Mouse (Mus musculus): ENCODE measurements around the gene Slc3a1.

Gene Slc3a1

GRCm38 (mm10) chr17:85037855-85038254, 9.7 kb downstream of the Slc3a1 start:
- DNase-seq (ENCODE audit: low spot score): no peak

DNA sequence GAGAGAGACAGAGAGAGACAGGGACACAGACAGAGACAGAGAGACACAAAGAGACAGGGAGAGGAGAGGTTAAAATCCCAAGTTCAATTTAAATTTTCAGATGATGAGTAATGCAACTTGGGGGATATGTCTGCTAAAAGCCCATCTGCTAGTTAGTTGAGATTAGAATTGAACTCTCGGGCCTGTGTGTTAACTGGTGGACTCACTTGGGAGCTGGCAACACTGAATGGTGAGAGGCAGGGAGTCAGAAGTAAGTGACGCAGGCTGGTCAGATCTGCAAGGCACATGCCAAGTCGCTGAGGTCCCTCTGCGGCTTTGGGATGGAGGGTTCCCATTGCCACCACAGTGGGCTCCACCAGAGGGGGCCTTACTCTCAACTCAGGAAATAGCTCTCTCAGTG, 10.1 kb downstream of the Slc3a1 start:
- no peak for DNase-seq (ENCODE audit: low spot score)

DNA sequence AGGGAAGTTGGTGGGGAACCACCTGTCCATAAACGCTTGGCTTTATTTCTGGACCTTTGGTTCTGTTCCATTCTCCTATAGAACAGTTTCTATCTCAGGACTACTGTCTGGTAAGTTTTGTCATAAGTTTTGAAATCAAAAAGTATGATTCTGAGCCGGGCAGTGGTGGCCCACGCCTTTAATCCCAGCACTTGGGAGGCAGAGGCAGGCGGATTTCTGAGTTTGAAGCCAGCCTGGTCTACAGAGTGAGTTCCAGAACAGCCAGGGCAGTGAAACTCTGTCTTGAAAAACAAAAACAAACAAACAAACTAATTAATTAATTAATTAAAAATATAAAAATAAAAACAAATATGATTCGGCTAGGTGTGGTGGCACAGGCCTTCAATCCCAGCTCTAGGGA, 10.6 kb downstream of the Slc3a1 start:
- no peak for DNase-seq (ENCODE audit: low spot score)

- no peak for DNase-seq (ENCODE audit: low spot score)
These were observed 12.7 kb downstream of the Slc3a1 start for GRCm38 (mm10) chr17:85040913-85041312.

GRCm38 (mm10) chr17:85042419-85042818, 14.2 kb downstream of the Slc3a1 start:
- DNase-seq (ENCODE audit: low spot score): no peak

DNA sequence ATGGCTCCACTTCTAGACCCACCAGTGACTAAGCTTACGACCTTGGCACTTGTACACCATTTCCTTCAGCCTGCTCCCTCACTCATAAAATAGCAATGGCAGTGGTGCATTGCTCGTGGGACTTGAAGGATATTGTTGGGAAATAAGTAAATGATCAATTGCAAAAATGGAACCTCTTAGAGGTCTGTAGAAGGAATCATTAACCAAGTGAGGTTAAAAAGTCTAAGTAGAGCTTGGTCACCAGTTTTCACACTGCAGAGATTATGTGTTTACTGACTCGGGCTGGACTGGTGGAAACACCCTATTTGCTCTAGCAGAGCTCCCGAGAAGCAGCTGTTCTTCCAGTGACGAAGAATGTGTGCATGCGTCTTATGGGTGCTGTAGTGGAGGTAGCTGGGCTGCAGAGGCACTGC, 15.2 kb downstream of the Slc3a1 start:
- DNase-seq (ENCODE audit: low spot score): no peak

GRCm38 (mm10) chr17:85044466-85044865, 16.3 kb downstream of the Slc3a1 start:
- no peak for DNase-seq (ENCODE audit: low spot score)

GRCm38 (mm10) chr17:85045160-85045559, 17.0 kb downstream of the Slc3a1 start:
- no peak for DNase-seq (ENCODE audit: low spot score)

- no peak for DNase-seq (ENCODE audit: low spot score)
These were observed 20.2 kb downstream of the Slc3a1 start for GRCm38 (mm10) chr17:85048379-85048778.

GRCm38 (mm10) chr17:85058276-85058675, 30.1 kb downstream of the Slc3a1 start:
- DNase-seq (ENCODE audit: low spot score): no peak

- DNase-seq (ENCODE audit: low spot score): no peak
These were observed 31.0 kb downstream of the Slc3a1 start for GRCm38 (mm10) chr17:85059136-85059535.

DNA sequence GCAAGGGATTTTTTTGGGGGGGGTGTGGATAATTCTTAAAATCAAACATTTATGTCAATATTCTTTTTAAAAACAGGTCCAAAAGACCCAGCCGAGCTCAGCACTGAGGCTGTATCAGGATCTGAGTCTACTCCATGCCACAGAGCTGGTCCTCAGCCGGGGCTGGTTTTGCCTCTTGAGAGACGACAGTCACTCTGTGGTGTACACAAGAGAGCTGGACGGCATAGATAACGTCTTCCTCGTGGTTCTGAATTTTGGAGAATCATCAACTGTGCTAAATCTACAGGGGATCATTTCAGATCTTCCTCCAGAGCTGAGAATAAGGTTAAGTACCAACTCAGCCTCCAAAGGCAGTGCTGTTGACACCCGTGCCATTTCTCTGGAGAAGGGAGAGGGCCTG, 35.4 kb downstream of the Slc3a1 start:
- DNase-seq (ENCODE audit: low spot score): no peak

DNA sequence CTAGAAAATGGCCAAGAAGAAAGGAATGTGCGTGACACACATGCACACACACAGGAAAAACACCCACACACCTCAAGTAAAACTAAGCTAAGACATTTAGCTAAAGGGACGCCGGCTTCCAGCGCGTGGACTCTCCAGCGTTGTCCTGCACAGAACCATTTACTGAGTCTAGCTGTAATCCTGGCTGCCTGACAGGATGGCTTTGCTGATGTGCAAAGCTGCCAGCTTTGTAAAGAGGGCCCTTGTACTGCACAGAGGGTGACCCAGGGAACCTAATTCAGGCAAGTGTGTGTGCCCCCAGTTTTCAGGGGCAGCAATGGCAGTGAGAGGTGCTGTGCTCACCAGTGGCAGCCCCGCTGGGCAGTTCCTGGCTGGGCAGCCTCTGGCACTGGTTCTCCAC, 39.2 kb downstream of the Slc3a1 start:
- DNase-seq (ENCODE audit: low spot score): no peak

- no peak for DNase-seq (ENCODE audit: low spot score)
These were observed 42.5 kb downstream of the Slc3a1 start for GRCm38 (mm10) chr17:85070658-85071057.

GRCm38 (mm10) chr17:85071088-85071775, 43.1 kb downstream of the Slc3a1 start:
- DNase-seq (ENCODE audit: low spot score): no peak

GRCm38 (mm10) chr17:85072383-85072782, 44.2 kb downstream of the Slc3a1 start:
- no peak for DNase-seq (ENCODE audit: low spot score)

- DNase-seq (ENCODE audit: low spot score): no peak
These were observed 45.0 kb downstream of the Slc3a1 start for GRCm38 (mm10) chr17:85073214-85073613.

GRCm38 (mm10) chr17:85074083-85074482, 45.9 kb downstream of the Slc3a1 start:
- DNase-seq (ENCODE audit: low spot score): no peak

DNA sequence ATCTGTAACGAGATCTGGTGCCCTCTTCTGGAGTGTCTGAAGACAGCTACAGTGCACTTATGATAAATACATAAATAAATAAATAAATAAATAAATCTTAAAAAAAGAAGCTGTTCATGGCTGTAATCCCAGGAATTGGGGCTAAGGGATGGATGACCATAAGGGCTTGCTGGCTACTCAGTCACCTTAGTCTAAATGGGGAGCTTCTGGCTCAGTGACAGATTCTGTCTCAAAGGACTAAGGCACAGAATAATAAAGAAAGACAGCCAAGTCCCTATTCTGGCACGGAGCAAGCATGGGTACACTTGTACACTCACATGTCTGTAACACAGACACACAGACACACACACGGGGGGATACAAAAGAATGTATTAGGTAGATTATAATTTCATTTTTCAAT, 51.1 kb downstream of the Slc3a1 start:
- DNase-seq (ENCODE audit: low spot score): no peak

GRCm38 (mm10) chr17:85080781-85081180, 52.6 kb downstream of the Slc3a1 start:
- DNase-seq (ENCODE audit: low spot score): no peak

DNA sequence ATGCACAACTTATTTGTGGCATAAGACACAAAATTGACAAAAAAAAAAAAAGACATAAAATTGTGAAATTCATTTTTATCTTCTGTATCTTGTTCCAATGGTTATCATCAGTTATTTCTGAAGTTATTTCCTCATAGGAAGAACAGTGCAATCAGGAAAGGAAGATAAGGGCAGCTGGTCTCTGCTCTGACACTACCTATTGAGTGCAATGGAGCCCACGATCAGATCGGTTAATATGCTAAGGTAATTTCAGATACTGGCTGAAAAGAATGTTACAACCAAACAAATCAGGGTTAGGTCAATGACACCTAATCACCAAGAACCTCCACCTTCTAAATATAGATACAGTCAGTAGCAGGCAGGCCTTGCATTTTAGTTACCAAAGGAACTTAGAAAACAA, 57.2 kb downstream of the Slc3a1 start:
- DNase-seq (ENCODE audit: low spot score): no peak

DNA sequence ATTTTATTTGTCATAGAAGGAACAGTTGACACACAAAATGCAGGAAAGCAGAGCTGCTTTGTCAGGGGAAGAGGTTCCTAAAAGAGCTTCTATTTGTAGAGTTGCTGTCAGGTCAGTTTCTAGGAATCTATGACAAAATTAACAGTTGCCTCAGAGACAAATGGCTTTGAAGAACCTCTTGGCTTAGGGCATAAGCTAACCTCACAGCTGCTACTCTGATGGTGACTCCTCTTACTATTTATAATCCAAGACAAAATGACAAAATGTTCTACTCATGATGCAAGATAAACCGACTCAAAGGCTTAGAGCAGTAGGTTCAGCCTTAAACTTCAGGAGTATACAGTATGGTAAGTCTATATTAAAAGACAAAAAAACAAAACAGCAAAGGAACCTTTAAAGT, 58.3 kb downstream of the Slc3a1 start:
- no peak for DNase-seq (ENCODE audit: low spot score)

GRCm38 (mm10) chr17:85087591-85087990, 59.4 kb downstream of the Slc3a1 start:
- DNase-seq (ENCODE audit: low spot score): no peak

GRCm38 (mm10) chr17:85088401-85088800, 60.2 kb downstream of the Slc3a1 start:
- DNase-seq (ENCODE audit: low spot score): no peak
